7 mouse cellular contexts compared by ENCODE assay signal in the genomic region with DNA sequence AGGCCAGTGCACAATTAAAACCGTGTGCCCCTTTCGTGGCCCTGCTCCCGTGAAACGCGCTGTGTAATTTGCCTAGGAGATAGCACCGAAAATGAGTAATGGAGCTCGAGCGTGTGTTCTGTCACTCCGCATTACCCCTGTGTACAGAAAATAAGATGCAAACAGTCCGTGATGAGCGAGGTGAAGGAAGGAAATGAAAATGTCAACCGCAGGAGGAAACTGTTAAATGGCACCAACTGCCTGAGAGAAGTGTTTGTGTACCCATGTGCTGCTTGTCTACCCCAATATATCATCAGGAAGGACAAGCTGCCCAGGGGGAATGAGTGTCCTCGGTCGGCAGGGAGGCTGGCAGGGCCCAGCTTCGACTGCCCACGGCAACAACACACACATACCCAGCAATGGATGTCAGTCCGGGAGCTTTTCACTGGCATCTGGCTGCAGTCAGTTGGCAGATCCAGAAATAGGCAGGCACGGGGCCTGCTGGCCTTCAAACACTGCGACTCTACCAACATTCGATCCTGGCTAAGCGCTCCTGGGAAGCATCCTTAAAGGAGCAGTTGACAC.
DNase-seq lines count a peak whose midpoint lies in the region; ATAC-seq and TF ChIP-seq lines count a peak whose summit lies in the region.

No protein-coding gene starts in this region.

- peak overlapping the region; percentile 78 for H3K27ac ChIP-seq in gastrocnemius, adult 2 months
- peak overlapping the region; percentile 70 for H3K27ac ChIP-seq in neural tube, embryonic 13.5 days (replicated peaks)

- no peak for TF ChIP-seq CTCF in gastrocnemius, adult 2 months (IDR thresholded peaks at IDR 0.05)

- H3K9ac ChIP-seq in neural tube, embryonic 13.5 days, result peak overlapping the region; percentile 26; the same call in 1 of the 2 replicates

- no peaks in the 10 kb centered on the region for H3K27me3 ChIP-seq in neural tube, embryonic 13.5 days

- H3K4me3 ChIP-seq in gastrocnemius, adult 2 months, result peak overlapping the region; percentile 54
- no peak overlapping the region for H3K4me3 ChIP-seq in neural tube, embryonic 13.5 days

- DNase-seq in adrenal gland, postnatal 10 days, result peak; percentile 62
- DNase-seq in adrenal gland, postnatal 4 days (ENCODE audit: low spot score in 2 of 2), result peak; percentile 7 to 19
- peak; percentile 84 for DNase-seq in gastrocnemius, adult 2 months
- DNase-seq in layer of hippocampus, adult 8-10 months (ENCODE audit: low spot score in 2 of 2), result peak; percentile 52 to 56
- no peak for DNase-seq in kidney, postnatal 36 days

- intact Hi-C loops in gastrocnemius, adult 2 months (cut with DNase I), result loop anchor here (5.0 kb wide), 1 partner anchor 78 kb away; the partner anchor contains the start of gene Ptprm

- 0 out of 2 replicates have a peak overlapping the region, but pooled peaks have one; percentile 7 for H3K4me2 ChIP-seq in neural tube, embryonic 13.5 days

- no peaks in the 10 kb centered on the region for H3K9me3 ChIP-seq in neural tube, embryonic 13.5 days

- 40% methylated on average over 21 of the region's 21 CpGs for WGBS in neural tube, embryonic 13.5 days

- peaks cover 12% of the 10 kb centered on the region for H3K4me1 ChIP-seq in neural tube, embryonic 13.5 days (replicated peaks)

- ATAC-seq in neural tube, embryonic 13.5 days (ENCODE audit: low read depth), result peak; percentile 52; the same call in 1 of the 2 replicates
- ATAC-seq in erythroid progenitor cell, adult 5-6 weeks (replicated peaks; ENCODE audit: low FRiP score, poor library complexity, severe bottlenecking), result no peak

- H3K36me3 ChIP-seq in neural tube, embryonic 13.5 days, result no peaks in the 10 kb centered on the region

Comparison
In these comparisons a context has a peak if more than half of its experiments do, and no peak if none do; other contexts are left out.
1. DNase-seq: peak in adrenal gland, postnatal 10 days (single experiment), adrenal gland, postnatal 4 days (2 of 2), gastrocnemius, adult 2 months (single experiment) and layer of hippocampus, adult 8-10 months (2 of 2); none in kidney, postnatal 36 days (0 of 2).